Mouse (Mus musculus) testis, postnatal 14 days (tissue): ENCODE measurements around the gene Ctf2.
"Not testable (repeated sequence)": the region's sequence is repeated elsewhere in the genome, so short reads cannot be mapped to it uniquely, and the experiment has no call there.

Experiments
- DNase-seq: peaks from one replicate; pipeline ENCODE4 v3.0.0; 2021; ENCODE audit warnings: low spot score

Gene Ctf2

DNA sequence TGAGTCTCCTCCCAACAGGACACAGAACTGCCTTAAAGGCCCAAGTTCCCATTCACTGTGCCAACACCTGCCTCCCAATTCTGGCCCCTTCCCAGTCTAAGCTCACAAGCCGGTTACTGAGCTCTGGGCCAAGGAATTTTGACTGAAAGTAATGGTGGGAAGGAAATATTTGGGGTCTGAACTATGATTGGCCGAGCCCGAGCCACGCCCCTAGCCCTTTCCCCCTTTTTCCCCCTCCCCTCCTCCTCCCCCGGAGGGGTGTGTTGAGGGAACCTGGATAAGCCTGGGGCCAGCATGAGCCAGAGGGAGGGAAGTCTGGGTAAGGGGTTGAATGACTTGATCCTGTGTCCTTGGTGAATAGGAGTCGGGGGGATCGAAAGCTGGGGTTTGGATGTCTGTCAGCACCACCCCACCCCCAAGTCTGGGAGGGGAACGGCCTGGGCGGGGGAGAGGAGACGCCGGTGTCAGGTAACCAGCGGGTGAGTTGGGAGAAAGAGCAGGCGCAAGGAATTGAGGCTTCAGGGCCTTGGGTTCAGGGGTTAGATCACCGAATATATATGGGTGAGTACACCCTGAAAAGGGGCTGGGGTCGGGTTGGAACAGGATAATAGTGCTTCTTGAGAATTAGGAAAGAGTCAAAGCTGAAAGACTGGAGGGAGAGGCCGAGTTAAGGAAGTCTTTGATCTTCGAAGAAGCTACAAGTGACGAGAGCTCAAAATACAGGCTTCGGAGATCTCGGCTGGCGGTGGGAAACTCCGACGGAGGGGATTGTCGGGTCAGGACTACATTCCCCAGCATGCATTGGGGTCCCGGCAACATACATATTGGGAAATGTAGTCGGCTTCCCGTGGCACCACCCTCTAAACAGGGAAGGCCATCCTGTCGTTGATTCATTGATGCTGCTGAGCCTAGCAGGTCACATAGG is 19.2 kb downstream of the Ctf2 start, which contains the start of gene Ctf1:
TSS of gene Ctf1 (plus strand) at position 276 of the 925 bp plus-strand sequence.
- peak; percentile 86 for DNase-seq

DNA sequence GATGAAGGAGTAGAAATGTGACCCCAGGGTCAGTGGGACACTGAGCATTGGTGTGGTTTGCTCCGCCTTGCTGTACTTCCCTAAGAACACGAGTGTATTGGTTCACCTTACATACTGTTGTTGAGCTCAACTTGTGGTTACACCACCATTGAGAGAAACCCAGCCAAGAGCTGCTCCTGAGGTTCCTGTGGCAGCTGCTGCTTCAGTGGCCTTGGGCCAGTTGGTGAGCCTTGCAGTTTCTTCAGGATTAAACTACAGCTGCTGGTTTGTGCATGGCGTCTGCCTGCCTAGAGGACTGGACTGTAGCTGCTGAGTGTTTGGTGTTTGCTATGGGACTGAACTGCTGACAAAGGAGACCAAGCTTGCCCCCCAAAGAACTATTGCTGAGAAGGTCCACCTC is 20.5 kb downstream of the Ctf2 start:
- no peak for DNase-seq

GRCm38 (mm10) chr7:127711031-127711430 is 20.9 kb downstream of the Ctf2 start:
- no peak for DNase-seq

- DNase-seq, result no peak
Measured at GRCm38 (mm10) chr7:127709261-127709979, 22.5 kb downstream of the Ctf2 start.

DNA sequence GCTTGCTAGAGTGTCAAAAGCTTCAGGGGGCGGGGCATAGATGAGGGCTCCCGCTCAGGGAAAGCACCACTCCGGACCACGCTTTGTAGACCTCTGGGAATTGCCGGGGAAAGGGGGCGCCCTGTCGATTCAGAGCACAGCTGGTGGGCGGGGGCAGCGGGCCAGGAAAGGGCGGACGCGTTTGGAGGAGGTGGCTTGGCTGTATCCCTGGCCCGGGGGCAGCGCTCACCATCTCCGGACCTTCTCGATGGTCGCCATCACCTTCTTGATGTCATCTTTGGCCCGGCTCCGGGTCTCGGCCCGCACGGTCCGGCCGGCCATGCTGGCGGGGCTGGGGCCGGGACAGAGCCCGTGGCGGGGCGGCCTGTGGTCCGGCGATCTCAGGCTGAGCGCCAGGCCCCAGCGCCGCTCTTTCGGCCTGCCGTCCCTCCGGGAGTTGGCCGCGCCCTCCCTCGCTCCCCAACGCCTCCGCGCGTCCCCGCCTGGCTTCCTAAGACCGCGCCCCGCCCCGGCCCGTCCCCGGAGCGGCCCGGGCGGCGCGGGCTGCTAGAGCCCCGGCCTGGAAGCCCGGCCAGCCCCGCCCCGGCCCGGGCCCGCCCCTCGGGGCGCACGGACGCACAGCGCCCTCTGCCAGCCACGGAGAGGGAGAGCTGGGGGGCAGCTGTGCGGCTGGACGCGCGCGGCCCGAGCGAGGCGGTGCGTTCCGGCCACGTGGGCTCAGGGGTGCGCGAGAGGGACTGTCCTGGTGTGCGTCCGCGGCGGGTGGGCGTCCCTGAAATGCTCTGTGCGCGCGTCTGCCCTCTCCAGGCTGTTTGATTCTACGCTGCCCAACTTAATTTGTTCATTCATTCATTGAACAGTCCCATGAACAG is 23.5 kb downstream of the Ctf2 start, which contains the start of gene Bcl7c:
TSS of gene Bcl7c (minus strand) at position 727 of the 872 bp plus-strand sequence.
- peak; percentile 92 for DNase-seq

GRCm38 (mm10) chr7:127707957-127708206 is 24.1 kb downstream of the Ctf2 start:
- DNase-seq, result no peak

DNA sequence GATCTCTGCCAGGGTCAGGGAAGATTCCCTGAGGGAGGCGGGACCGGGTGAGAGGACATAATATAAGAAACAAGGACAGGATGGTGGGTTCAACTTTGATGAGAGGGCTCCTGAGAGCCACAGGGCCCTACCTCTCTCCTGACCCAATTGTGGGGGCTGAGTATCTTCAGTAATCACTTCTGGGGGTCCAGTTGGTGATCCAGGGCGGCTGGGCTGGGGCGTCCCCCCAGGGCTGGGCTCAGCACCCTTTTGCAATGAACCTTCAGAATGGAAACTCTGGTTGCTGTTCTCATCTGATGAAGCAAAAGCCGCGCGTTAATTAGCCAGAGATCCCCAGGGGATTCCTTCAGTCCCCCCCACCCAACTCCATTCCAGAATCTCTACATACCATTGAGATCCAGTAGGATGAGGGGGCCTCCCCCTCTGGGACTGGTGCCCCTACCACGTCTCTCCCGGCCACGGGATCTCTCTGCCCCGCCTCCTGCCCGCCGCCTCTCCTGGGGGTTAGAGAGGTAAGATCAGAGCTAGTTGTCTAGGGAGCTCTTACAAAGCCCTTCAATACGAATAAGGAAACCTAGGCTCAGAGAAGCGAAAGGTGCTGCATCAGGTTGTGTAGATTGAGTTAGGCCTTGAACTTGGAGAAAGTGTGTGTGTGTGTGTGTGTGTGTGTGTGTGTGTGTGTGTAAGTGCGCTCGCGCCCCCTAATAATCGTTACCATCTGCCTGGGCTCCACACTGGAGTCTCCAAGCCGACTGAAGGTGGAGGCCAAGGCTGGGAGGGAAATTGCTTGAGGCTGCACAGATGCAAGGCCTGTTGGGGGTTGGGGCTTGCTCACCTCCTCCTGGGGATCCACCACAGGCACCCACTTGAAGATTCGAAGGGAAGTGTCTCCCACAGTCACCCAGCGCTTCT is 24.7 kb downstream of the Ctf2 start:
- peak; percentile 41 for DNase-seq

GRCm38 (mm10) chr7:127705706-127706105 is 26.3 kb downstream of the Ctf2 start:
- DNase-seq, result no peak

DNA sequence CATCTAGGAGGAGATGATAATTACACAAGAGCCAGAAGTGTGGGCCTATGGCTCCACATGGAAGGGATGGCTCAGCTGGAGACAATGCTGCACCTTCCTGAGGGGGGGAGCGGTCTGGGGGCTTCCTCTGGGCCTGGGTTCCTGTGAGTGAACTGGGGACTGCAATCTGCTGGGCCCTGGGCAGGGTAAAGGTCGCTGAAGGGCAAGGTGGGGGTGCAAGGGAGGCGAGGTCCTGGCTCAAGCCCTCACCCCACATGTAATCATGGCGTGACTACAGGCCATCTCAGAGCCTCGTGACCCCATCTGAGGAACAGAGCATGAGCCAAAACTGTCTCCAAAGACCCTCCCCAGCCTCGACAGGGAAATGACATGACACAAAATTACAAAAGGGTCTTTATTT is 27.4 kb downstream of the Ctf2 start:
- DNase-seq, result no peak

GRCm38 (mm10) chr7:127703561-127704178 is 28.3 kb downstream of the Ctf2 start:
- no peak for DNase-seq

DNA sequence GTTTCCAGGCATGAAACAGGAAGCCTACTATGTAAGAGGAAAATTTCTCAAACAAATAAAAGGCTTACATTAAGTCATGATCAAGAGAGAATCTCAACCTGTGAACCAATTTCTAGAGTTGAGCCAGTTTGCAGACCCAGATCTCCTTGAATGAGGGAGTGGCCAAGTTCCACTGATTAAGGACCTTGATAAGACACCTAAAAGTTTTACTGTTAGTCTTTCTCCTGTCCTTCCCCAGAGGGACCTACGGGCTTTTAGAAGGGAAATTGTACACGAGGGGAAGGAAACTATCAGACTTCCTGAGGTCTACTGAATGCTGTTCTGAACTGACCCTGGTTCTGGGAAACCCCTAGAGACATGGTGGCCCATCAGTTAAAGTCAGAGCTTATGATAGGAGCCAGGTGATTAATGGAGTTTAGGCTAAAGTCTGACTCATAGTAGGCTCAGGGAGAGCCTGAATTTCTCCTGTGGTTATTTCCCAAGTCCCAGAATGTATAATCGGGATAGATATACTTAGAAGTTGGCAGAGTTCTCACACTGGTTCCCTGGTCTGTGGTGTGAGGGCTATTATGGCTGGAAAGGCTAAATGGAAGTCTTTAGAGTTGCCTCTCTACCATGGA is 31.1 kb downstream of the Ctf2 start:
- DNase-seq, result no peak

- DNase-seq, result no peak
Measured at GRCm38 (mm10) chr7:127698986-127699385, 33.0 kb downstream of the Ctf2 start.

GRCm38 (mm10) chr7:127693730-127694129 is 38.2 kb downstream of the Ctf2 start:
- not testable (repeated sequence) for DNase-seq

DNA sequence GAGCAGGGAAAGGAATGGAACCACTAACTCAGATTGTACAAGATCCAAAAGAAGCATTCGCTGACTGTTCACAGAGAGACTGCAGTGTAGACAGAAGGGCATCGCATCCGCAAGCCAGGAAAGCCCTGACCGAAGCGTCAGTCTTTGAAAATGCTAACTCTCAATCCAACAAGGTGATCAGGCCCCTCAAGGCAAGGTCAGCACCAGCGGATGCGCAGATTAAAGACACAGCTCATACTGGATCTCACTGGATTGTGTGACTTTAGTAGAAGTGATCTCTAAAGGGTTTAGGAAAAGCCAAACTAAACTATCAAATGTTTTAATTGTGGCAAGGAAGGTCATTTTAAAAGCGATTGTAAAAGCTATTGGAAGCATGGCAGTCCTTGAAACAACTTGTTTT is 38.7 kb downstream of the Ctf2 start:
- no peak for DNase-seq

DNA sequence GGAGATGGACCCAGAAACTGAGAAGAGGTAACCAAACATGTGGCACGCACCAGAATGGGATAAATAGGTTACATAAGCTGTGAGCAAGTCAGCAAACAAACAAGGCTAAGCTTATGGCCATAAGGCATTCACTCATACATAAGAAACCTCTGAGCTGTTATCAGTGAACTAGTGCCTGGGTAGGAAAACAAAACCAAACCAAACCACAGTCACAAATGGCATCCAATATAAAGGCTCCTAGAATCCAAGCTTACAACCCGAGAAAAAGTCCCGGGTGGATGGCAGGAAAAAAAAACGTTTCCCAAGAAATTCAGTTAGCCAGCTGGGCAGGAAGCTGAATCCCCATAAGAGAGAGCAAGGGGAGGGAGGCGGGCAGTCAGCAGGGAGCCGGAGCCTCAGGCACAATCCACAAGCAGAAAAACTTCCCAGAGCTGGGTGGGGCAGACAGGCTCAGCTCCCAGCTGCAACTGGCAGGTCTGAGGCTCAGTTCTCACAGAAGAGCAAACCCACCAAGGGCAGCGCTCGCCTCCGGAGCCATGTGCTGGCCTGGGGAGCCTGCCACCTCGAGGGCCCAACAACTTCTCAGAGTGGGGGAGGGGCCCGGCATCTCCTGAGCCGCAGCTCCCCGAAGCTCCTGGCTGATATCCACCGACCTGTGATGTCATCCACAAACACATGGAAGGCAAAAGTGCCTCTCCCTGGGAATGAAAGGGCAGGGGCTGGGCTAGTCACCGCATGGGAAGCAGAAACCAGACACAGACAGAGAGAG is 40.6 kb downstream of the Ctf2 start:
- DNase-seq, result peak; percentile 70

DNA sequence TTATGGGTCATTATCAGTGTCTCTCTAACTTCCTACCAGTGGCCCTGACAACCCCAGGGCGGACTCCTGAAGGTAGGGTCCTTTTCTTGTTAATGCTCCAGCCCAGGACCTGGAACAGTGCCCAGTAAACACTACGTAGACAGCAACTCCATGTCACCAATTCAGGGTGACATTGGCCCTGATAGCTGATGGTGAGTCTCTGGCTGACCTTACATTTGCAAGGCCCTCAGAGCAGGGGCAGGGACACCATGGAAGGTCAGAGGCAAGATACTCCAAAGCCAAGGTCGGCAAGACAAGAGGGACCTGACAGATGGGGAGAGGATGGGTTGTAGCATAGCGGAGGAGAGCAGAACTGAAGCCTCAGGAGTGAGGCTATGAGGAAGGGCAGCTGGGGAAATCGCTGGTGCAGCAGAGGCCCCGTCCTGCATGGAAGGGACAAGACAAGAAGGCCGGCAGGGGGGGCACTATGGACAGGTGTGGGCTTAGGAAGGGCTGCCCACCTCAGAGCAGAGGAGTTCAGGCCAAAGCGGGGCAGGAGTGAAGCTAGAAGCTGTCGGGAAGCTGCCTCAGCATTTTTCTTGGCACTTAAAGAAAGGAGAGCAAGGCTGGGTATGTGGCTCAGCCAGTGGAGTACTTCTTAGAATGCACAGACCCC is 42.2 kb downstream of the Ctf2 start:
- no peak for DNase-seq

DNA sequence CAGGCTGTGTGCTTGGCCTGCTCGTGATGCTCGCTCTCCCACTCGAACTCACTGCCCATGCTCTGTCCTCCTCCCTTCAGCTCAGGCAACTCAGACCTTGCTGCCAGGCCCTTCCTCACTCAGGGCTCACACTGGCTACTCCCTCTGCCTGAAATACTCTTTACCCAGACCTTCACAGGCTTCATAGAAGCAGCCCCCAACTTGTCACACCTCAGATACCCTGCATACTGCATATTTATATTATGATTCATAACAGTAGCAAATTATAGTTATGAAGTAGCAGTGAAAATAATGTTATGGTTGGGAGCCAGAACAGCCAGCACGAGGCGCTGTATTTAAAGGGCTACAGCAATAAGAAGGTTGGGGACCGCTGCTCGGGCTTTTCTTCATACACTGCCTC is 43.0 kb downstream of the Ctf2 start:
- no peak for DNase-seq

GRCm38 (mm10) chr7:127686740-127687449 is 45.1 kb downstream of the Ctf2 start:
- DNase-seq, result no peak
